Mouse (Mus musculus) CH12.LX (cell line): ENCODE measurements around the gene Slpi. TPM values are rescaled to one million over a fixed set of nuclear protein-coding genes. Genes with fewer than 3 reads are reported as not detected.

ENCODE experiments used
- DNase-seq: peaks from one replicate; pipeline ENCODE4 v3.0.0-alpha.2; 2013; ENCODE audit errors: extremely low read depth
- H3K27ac ChIP-seq: 2 replicates; pipeline ENCODE4 v1.5.1; 2012; ENCODE audit warnings: low read depth, mild to moderate bottlenecking, control low read depth, moderate library complexity; ENCODE audit not compliant: insufficient read depth
- H3K27me3 ChIP-seq: replicated peaks from 2 replicates; pipeline ENCODE3; 2012; ENCODE audit warnings: inconsistent platforms
- H3K36me3 ChIP-seq, 2 experiments: replicated peaks in 1 of 2; 2 replicates each; pipeline versions ENCODE3 to v1.6.1; 2012; ENCODE audit warnings: inconsistent platforms in 1 of 2, low read length in 1 of 2, mild to moderate bottlenecking in 1 of 2, mixed read lengths in 1 of 2, moderate library complexity in 1 of 2; ENCODE audit not compliant: control insufficient read depth in 1 of 2, insufficient read depth in 1 of 2
- H3K4me1 ChIP-seq, 2 experiments: 2 replicates each; pipeline ENCODE4 v1.6.1; 2012; ENCODE audit warnings: inconsistent platforms in 1 of 2, moderate library complexity in 1 of 2; ENCODE audit not compliant: insufficient read depth in 2 of 2, control insufficient read depth in 1 of 2
- H3K4me2 ChIP-seq: 2 replicates; pipeline ENCODE4 v1.6.1; 2012; ENCODE audit warnings: low read depth, mild to moderate bottlenecking, control low read depth; ENCODE audit not compliant: poor library complexity, insufficient read depth, severe bottlenecking
- H3K4me3 ChIP-seq, 3 experiments: fragments of 150-350 bp in 1 of 3; sonication (generic) in 1 of 3; replicated peaks in 1 of 3; 2 replicates each; pipeline versions ENCODE3 to v1.5.1; 2011 to 2012; ENCODE audit warnings: low read depth in 2 of 3, low read length in 2 of 3, mild to moderate bottlenecking in 2 of 3, moderate library complexity in 2 of 3, control low read depth in 1 of 3, improper control_type of control experiment in 1 of 3, inconsistent platforms in 1 of 3, mixed read lengths in 1 of 3; ENCODE audit not compliant: poor library complexity in 1 of 3
- H3K79me2 ChIP-seq: replicated peaks from 2 replicates; pipeline ENCODE4 v1.6.1; 2012; ENCODE audit warnings: mild to moderate bottlenecking, moderate library complexity; ENCODE audit not compliant: control insufficient read depth, poor library complexity, insufficient read depth, severe bottlenecking; ENCODE audit errors: extremely low read depth
- H3K9ac ChIP-seq: 2 replicates; pipeline ENCODE4 v1.6.1; 2012; ENCODE audit warnings: low read depth, mild to moderate bottlenecking, control low read depth, moderate library complexity; ENCODE audit not compliant: insufficient read depth
- H3K9me3 ChIP-seq: replicated peaks from 2 replicates; pipeline ENCODE3; 2012; ENCODE audit warnings: low read length, inconsistent platforms, mixed read lengths
- CHD2 ChIP-seq: IDR thresholded peaks from 2 replicates; pipeline ENCODE4 v1.6.1; 2011; ENCODE audit warnings: low read length, improper control_type of control experiment
- E2F4 ChIP-seq: IDR thresholded peaks from 2 replicates; pipeline ENCODE4 v1.6.1; 2011; ENCODE audit warnings: low read depth, low read length, improper control_type of control experiment; ENCODE audit not compliant: insufficient replicate concordance
- HCFC1 ChIP-seq: IDR thresholded peaks from 2 replicates; pipeline ENCODE4 v1.6.1; 2012; ENCODE audit warnings: low read depth, mild to moderate bottlenecking, inconsistent platforms, low read length, improper control_type of control experiment
- IRF4 ChIP-seq: IDR thresholded peaks from 2 replicates; pipeline ENCODE4 v1.6.1; 2014; ENCODE audit warnings: low read depth, mild to moderate bottlenecking, inconsistent platforms, low read length, improper control_type of control experiment
- MAZ ChIP-seq: IDR thresholded peaks from 2 replicates; pipeline ENCODE4 v1.6.1; 2012; ENCODE audit warnings: low read depth, mild to moderate bottlenecking, inconsistent platforms, low read length, improper control_type of control experiment, moderate library complexity
- POLR2AphosphoS2 ChIP-seq: IDR thresholded peaks from 2 replicates; pipeline ENCODE4 v1.6.1; 2011; ENCODE audit warnings: low read depth, low read length, improper control_type of control experiment
- RAD21 ChIP-seq: IDR thresholded peaks from 2 replicates; pipeline ENCODE4 v1.6.1; 2011; ENCODE audit warnings: low read depth, mild to moderate bottlenecking, low read length, improper control_type of control experiment, moderate library complexity
- SMC3 ChIP-seq: IDR thresholded peaks from 2 replicates; pipeline ENCODE4 v1.6.1; 2011; ENCODE audit warnings: low read depth, low read length, improper control_type of control experiment
- USF1 ChIP-seq: IDR thresholded peaks from 2 replicates; pipeline ENCODE4 v1.6.1; 2014; ENCODE audit warnings: low read depth, mild to moderate bottlenecking, inconsistent platforms, low read length, improper control_type of control experiment
- USF2 ChIP-seq: conservative IDR thresholded peaks from 2 replicates; pipeline ENCODE4 v1.6.1; 2011; ENCODE audit warnings: low read depth, low read length, improper control_type of control experiment
- ZKSCAN1 ChIP-seq: IDR thresholded peaks from 2 replicates; pipeline ENCODE4 v1.6.1; 2012; ENCODE audit warnings: low read depth, inconsistent platforms, low read length, improper control_type of control experiment, borderline replicate concordance
- ZNF384 ChIP-seq: IDR thresholded peaks from 2 replicates; pipeline ENCODE4 v1.6.1; 2012; ENCODE audit warnings: low read depth, low read length, improper control_type of control experiment, inconsistent platforms
- dilution Hi-C: fragments of 300-500 bp; cut with MboI; formaldehyde crosslinking; loops from 2 replicates; pipeline ENCODE4 v1.14.3; 2020; ENCODE audit warnings: low sequenced_read_pairs; ENCODE audit not compliant: extremely low pct_unique_long_range_greater_than_20kb, extremely low pct_ligation_motif_present
- in situ Hi-C: fragments of 300-500 bp; cut with MboI; formaldehyde crosslinking; loops from 3 replicates; pipeline ENCODE4 v1.14.3; 2019; ENCODE audit warnings: low sequenced_read_pairs, low pct_ligation_motif_present, low pct_unique_long_range_greater_than_20kb, mixed read lengths
- polyA plus RNA-seq: library from polyadenylated mRNA; unstranded; fragments of >175 nt; gene quantifications from 2 replicates; pipeline ENCODE4 v1.2.1, GENCODE M21; 2012; ENCODE audit warnings: low read depth; ENCODE audit not compliant: insufficient read length
- total RNA-seq, 2 experiments: library from RNA; depleted of rRNA; stranded (reverse); fragments of 300-350 nt in 1 of 2; fragments of >200 nt in 1 of 2; gene quantifications; 2 replicates each; pipeline ENCODE4 v1.2.3; 2012 to 2014

Gene Slpi
- total RNA-seq (2012; rRNA removed) = 1.2 and 2.7 TPM in 2 replicates
- 0.38 and 0.53 TPM in 2 replicates for total RNA-seq (2014; rRNA removed)
- 0.71 and 1.0 TPM in 2 replicates for polyA plus RNA-seq

DNA sequence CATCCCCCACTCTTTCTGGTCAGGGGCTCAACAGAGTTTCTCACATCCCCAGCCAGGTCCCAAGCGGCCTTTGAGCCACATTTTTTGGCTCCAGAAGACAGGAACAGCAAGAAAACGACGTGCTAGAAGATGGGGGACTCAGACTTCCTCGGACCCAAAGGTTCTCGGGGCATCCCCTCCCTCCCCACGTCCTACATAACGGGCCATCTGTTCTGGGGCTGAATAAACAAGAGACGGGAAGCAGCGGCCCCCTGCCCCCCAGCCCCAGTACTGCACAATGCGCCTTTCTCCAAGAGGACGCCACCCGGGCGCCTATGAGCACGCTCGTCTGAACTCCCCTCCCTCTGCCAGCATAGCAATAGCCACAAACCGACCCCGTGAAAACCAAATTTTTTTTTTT is at the start of gene Slpi:
TSS of gene Slpi (minus strand) at position 76 of the 400 bp plus-strand sequence.
- Histone ChIP-seq H3K79me2 (no peaks in the 10 kb centered on the region), H3K27ac (no peak within 1 kb of the TSS), H3K36me3 (no peaks in the 10 kb centered on the region), H3K9ac (peak within 1 kb of the TSS; percentile 33; the same call in 1 of the 2 replicates), H3K4me2 (peak within 1 kb of the TSS; percentile 86), H3K4me3 (peak within 1 kb of the TSS; percentile 42 to 64 (median 44)), H3K4me1 (peaks cover 3 to 24% of the 10 kb centered on the region in 2 experiments; a peak in 3 of 4 replicates), H3K27me3 (peaks cover 69% of the 10 kb centered on the region), H3K9me3 (peaks cover 14% of the 10 kb centered on the region)
- DNase-seq = no peak
- TF ChIP-seq CHD2 = no peak
- TF ChIP-seq USF1 = no peak
- TF ChIP-seq ZNF384 = no peak
- TF ChIP-seq POLR2AphosphoS2 = no peak
- TF ChIP-seq RAD21 = no peak
- no peak for TF ChIP-seq MAZ
- no peak for TF ChIP-seq E2F4
- dilution Hi-C loops = no loop called here
- in situ Hi-C loops = no loop called here

DNA sequence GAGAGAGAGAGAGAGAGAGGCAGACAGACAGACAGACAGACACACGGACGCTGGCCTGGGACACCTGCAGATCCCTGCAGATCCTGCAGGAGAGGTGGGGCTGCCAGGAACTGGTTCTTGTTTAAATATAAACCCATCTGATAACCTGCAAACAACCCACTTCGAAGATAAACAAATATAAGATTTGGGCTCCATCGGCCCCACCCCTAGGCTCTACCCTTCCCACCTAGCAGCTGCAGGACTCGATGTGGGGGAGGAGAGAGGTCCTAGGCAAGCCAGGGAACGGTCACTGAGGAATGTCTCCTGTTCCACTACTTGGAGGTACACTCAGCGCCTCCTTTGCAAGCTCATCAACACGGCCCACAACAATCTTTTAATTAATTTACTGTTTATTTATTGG is 49.4 kb upstream of the Slpi start:
- Histone ChIP-seq H3K9ac (no peak overlapping the region), H3K36me3 (peaks cover 0 to 36% of the 10 kb centered on the region in 2 experiments), H3K79me2 (peaks cover 56% of the 10 kb centered on the region), H3K9me3 (no peaks in the 10 kb centered on the region), H3K4me3 (no peak overlapping the region), H3K27me3 (no peaks in the 10 kb centered on the region), H3K4me1 (peaks cover 28 to 74% of the 10 kb centered on the region in 2 experiments), H3K4me2 (no peak overlapping the region), H3K27ac (no peak overlapping the region)
- in situ Hi-C loops = no loop called here
- DNase-seq = no peak
- TF ChIP-seq HCFC1 = no peak
- dilution Hi-C loops = no loop called here

DNA sequence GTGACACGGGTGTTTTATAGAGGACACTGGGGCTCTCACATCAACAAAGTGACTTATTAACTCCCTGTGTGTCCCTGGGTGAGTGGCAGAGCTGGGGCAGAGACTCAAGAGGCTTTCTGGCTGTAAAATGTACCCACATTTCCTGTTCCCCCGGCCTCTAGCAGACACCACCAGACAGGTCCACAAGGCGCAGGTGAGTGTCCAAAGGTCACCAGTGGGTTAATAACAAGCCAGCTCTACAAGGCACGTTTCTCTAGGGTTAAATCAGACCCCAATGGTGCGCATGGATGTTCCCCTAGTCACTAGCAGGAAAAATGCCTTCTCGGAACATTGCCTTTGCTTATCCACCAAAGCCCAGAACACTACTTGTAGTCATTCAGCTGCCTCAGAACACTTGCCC is 48.8 kb upstream of the Slpi start:
- Histone ChIP-seq H3K9me3 (no peaks in the 10 kb centered on the region), H3K4me3 (no peak overlapping the region), H3K9ac (no peak overlapping the region), H3K27ac (no peak overlapping the region), H3K79me2 (peaks cover 61% of the 10 kb centered on the region), H3K27me3 (no peaks in the 10 kb centered on the region), H3K4me1 (peaks cover 31 to 76% of the 10 kb centered on the region in 2 experiments), H3K36me3 (peaks cover 0 to 42% of the 10 kb centered on the region in 2 experiments), H3K4me2 (no peak overlapping the region)
- TF ChIP-seq IRF4 (no peak), CHD2 (no peak), SMC3 (no peak), ZKSCAN1 (no peak), RAD21 (no peak), USF1 (no peak), USF2 (no peak)
- dilution Hi-C loops (no loop called here), in situ Hi-C loops (no loop called here)
- no peak for DNase-seq
